Mouse (Mus musculus): ENCODE results near the gene Neurl2. TPM values are rescaled to one million over a fixed set of nuclear protein-coding genes. Genes with fewer than 3 reads are reported as not detected.

Neurl2 gene
- polyA plus RNA-seq, 1 experiment from 2014 or later: 7.5 TPM

Other genes with a start within 250 kb of the Neurl2 start
- gene Wfdc6a, start 248.0 kb downstream of the Neurl2 start, polyA plus RNA-seq (2015; fragmentation: Nextera tagmentation; extraction: Ambion mirVana): 0.77 and 0.95 TPM in 2 replicates
- gene Eppin, start 239.9 kb downstream of the Neurl2 start, polyA plus RNA-seq (2015; fragmentation: Nextera tagmentation; extraction: Ambion mirVana): not detected in 2 replicates
- gene Wfdc6b, start 219.9 kb downstream of the Neurl2 start, polyA plus RNA-seq (2015; fragmentation: Nextera tagmentation; extraction: Ambion mirVana): not detected in 2 replicates
- gene Wfdc8, start 219.8 kb downstream of the Neurl2 start, polyA plus RNA-seq (2015; fragmentation: Nextera tagmentation; extraction: Ambion mirVana): not detected in 2 replicates
- not detected in 2 replicates for gene Wfdc16, start 194.7 kb downstream of the Neurl2 start, polyA plus RNA-seq (2015; fragmentation: Nextera tagmentation; extraction: Ambion mirVana)
- gene Wfdc10, start 177.4 kb downstream of the Neurl2 start, polyA plus RNA-seq (2015; fragmentation: Nextera tagmentation; extraction: Ambion mirVana): not detected in 2 replicates
- gene Wfdc9, start 176.9 kb downstream of the Neurl2 start, polyA plus RNA-seq (2015; fragmentation: Nextera tagmentation; extraction: Ambion mirVana): not detected in 2 replicates
- not detected in 2 replicates for gene Wfdc11, start 159.4 kb downstream of the Neurl2 start, polyA plus RNA-seq (2015; fragmentation: Nextera tagmentation; extraction: Ambion mirVana)
- gene Wfdc13, start 148.3 kb downstream of the Neurl2 start, polyA plus RNA-seq (2015; fragmentation: Nextera tagmentation; extraction: Ambion mirVana): 0.20 and 0.22 TPM in 2 replicates
- gene Spint4, start 135.0 kb downstream of the Neurl2 start, polyA plus RNA-seq (2015; fragmentation: Nextera tagmentation; extraction: Ambion mirVana): not detected in 2 replicates
- not detected in 2 replicates for gene Spint5, start 118.2 kb downstream of the Neurl2 start, polyA plus RNA-seq (2015; fragmentation: Nextera tagmentation; extraction: Ambion mirVana)
- gene Wfdc3, start 87.5 kb downstream of the Neurl2 start, polyA plus RNA-seq (2015; fragmentation: Nextera tagmentation; extraction: Ambion mirVana): 1.9 and 2.3 TPM in 2 replicates
- 70.5 and 71.3 TPM in 2 replicates for gene Dnttip1, start 87.5 kb downstream of the Neurl2 start, polyA plus RNA-seq (2015; fragmentation: Nextera tagmentation; extraction: Ambion mirVana)
- 554 and 590 TPM in 2 replicates for gene Ube2c, start 63.6 kb downstream of the Neurl2 start, polyA plus RNA-seq (2015; fragmentation: Nextera tagmentation; extraction: Ambion mirVana)
- gene Tnnc2, start 53.5 kb downstream of the Neurl2 start, polyA plus RNA-seq (2015; fragmentation: Nextera tagmentation; extraction: Ambion mirVana): 2.0 and 9.7 TPM in 2 replicates
- 24.4 and 27.0 TPM in 2 replicates for gene Snx21, start 47.6 kb downstream of the Neurl2 start, polyA plus RNA-seq (2015; fragmentation: Nextera tagmentation; extraction: Ambion mirVana)
- gene Acot8, start 28.6 kb downstream of the Neurl2 start, polyA plus RNA-seq (2015; fragmentation: Nextera tagmentation; extraction: Ambion mirVana): 19.8 and 20.3 TPM in 2 replicates
- gene Zswim3, start 28.4 kb downstream of the Neurl2 start, polyA plus RNA-seq (2015; fragmentation: Nextera tagmentation; extraction: Ambion mirVana): 6.7 and 8.4 TPM in 2 replicates
- 15.8 and 16.8 TPM in 2 replicates for gene Zswim1, start 10.8 kb downstream of the Neurl2 start, polyA plus RNA-seq (2015; fragmentation: Nextera tagmentation; extraction: Ambion mirVana)
- gene Spata25, start 4.9 kb downstream of the Neurl2 start, polyA plus RNA-seq (2015; fragmentation: Nextera tagmentation; extraction: Ambion mirVana): not detected in 2 replicates
- gene Ctsa, start 583 bp downstream of the Neurl2 start, polyA plus RNA-seq (2015; fragmentation: Nextera tagmentation; extraction: Ambion mirVana): 131 and 139 TPM in 2 replicates
- gene Pltp, start 24.3 kb upstream of the Neurl2 start, polyA plus RNA-seq (2015; fragmentation: Nextera tagmentation; extraction: Ambion mirVana): 149 and 169 TPM in 2 replicates
- 74.4 and 75.2 TPM in 2 replicates for gene Pcif1, start 45.8 kb upstream of the Neurl2 start, polyA plus RNA-seq (2015; fragmentation: Nextera tagmentation; extraction: Ambion mirVana)
- gene Zfp335, start 78.3 kb upstream of the Neurl2 start, polyA plus RNA-seq (2015; fragmentation: Nextera tagmentation; extraction: Ambion mirVana): 12.4 and 13.2 TPM in 2 replicates
- gene Mmp9, start 107.3 kb upstream of the Neurl2 start, polyA plus RNA-seq (2015; fragmentation: Nextera tagmentation; extraction: Ambion mirVana): 0.59 and 1.4 TPM in 2 replicates
- gene Slc12a5, start 127.3 kb upstream of the Neurl2 start, polyA plus RNA-seq (2015; fragmentation: Nextera tagmentation; extraction: Ambion mirVana): 0.68 and 1.1 TPM in 2 replicates
- 67.4 and 73.8 TPM in 2 replicates for gene Ncoa5, start 201.4 kb upstream of the Neurl2 start, polyA plus RNA-seq (2015; fragmentation: Nextera tagmentation; extraction: Ambion mirVana)
- gene Cd40, start 222.2 kb upstream of the Neurl2 start, polyA plus RNA-seq (2015; fragmentation: Nextera tagmentation; extraction: Ambion mirVana): 30.2 and 35.4 TPM in 2 replicates

Measured in lung, embryonic 15.5 days (tissue).